12 mouse cellular contexts compared by ENCODE assay signal in genomic region chr2:38348660-38349420, GRCm38 (mm10). TPM values are rescaled to one million over a fixed set of nuclear protein-coding genes. Genes with fewer than 3 reads are reported as not detected.
DNase-seq lines count a peak whose midpoint lies in the region; ATAC-seq and TF ChIP-seq lines count a peak whose summit lies in the region.
"Had no signal": no experiment of that assay in that cellular context is flagged by ENCODE, and none has a peak within 500 bp of the region (broad histone marks: within the 10 kb centered on the region; RNA-seq: fewer than 3 reads in every experiment).

No protein-coding gene starts in this region.

- intact Hi-C loops in left cerebral cortex, postnatal 10 days (cut with DNase I): loop anchor here (10.0 kb wide), 1 partner anchor 204 kb away; no protein-coding TSS in a partner anchor

- TF ChIP-seq EP300 in liver, postnatal 0 days (IDR thresholded peaks at IDR 0.05; ENCODE audit: low read depth): no peak

- peaks cover 16% of the 10 kb centered on the region; the same call in 1 of the 2 replicates for H3K4me1 ChIP-seq in kidney, embryonic 14.5 days (ENCODE audit: control insufficient read depth, insufficient read depth, low read length)
- H3K4me1 ChIP-seq in embryonic facial prominence, embryonic 10.5 days: peaks cover 59% of the 10 kb centered on the region
- H3K4me1 ChIP-seq in forebrain, embryonic 16.5 days (replicated peaks; ENCODE audit: control insufficient read depth, insufficient read depth, low read length): peaks cover 61% of the 10 kb centered on the region
- H3K4me1 ChIP-seq in liver, postnatal 0 days (ENCODE audit: insufficient read depth): peaks cover 16% of the 10 kb centered on the region

- H3K27me3 ChIP-seq in kidney, embryonic 14.5 days (ENCODE audit: control insufficient read depth, insufficient read depth, low read length): peaks cover 99% of the 10 kb centered on the region
- H3K27me3 ChIP-seq in embryonic facial prominence, embryonic 10.5 days (replicated peaks; ENCODE audit: low read depth, poor library complexity, severe bottlenecking): peaks cover 100% of the 10 kb centered on the region
- H3K27me3 ChIP-seq in forebrain, embryonic 16.5 days (replicated peaks; ENCODE audit: control insufficient read depth, insufficient read depth, low read length): no peaks in the 10 kb centered on the region; the same call in none of the 2 replicates
- H3K27me3 ChIP-seq in liver, postnatal 0 days (ENCODE audit: insufficient read depth, low read length): peaks cover 100% of the 10 kb centered on the region

- H3K9ac ChIP-seq in kidney, embryonic 14.5 days (ENCODE audit: low read depth, low read length): no peak overlapping the region
- peak overlapping the region; percentile 92 for H3K9ac ChIP-seq in forebrain, embryonic 16.5 days (replicated peaks; ENCODE audit: low read depth, low read length)
- no peak overlapping the region for H3K9ac ChIP-seq in liver, postnatal 0 days (replicated peaks)
- H3K9ac ChIP-seq: lung, embryonic 14.5 days had no signal

- no peaks in the 10 kb centered on the region for H3K36me3 ChIP-seq in kidney, embryonic 14.5 days (ENCODE audit: control insufficient read depth, insufficient read depth, low read length)
- H3K36me3 ChIP-seq in embryonic facial prominence, embryonic 10.5 days (replicated peaks): no peaks in the 10 kb centered on the region
- H3K36me3 ChIP-seq in forebrain, embryonic 16.5 days (ENCODE audit: control insufficient read depth, insufficient read depth): no peaks in the 10 kb centered on the region
- no peaks in the 10 kb centered on the region for H3K36me3 ChIP-seq in liver, postnatal 0 days (replicated peaks; ENCODE audit: insufficient read depth, low read length)

- H3K27ac ChIP-seq in kidney, embryonic 14.5 days (ENCODE audit: low read depth, low read length): no peak overlapping the region
- peak overlapping the region; percentile 86 for H3K27ac ChIP-seq in embryonic facial prominence, embryonic 10.5 days (replicated peaks)
- H3K27ac ChIP-seq in forebrain, embryonic 16.5 days (ENCODE audit: low read length): peak overlapping the region; percentile 96
- no peak overlapping the region for H3K27ac ChIP-seq in liver, postnatal 0 days (ENCODE audit: low read depth)

- no peak for ATAC-seq in kidney, embryonic 14.5 days (ENCODE audit: low FRiP score, low TSS enrichment)
- no peak for ATAC-seq in forebrain, embryonic 16.5 days
- ATAC-seq in liver, postnatal 0 days: no peak

- peak; percentile 67 for DNase-seq in kidney, adult 11 months
- DNase-seq in embryonic facial prominence, embryonic 10.5 days (ENCODE audit: low spot score): peak; percentile 53
- no peak for DNase-seq in liver, postnatal 0 days
- DNase-seq in adrenal gland, adult 2 months: no peak
- DNase-seq in layer of hippocampus, adult 9-10 months (ENCODE audit: low spot score): no peak
- DNase-seq in left cerebral cortex, postnatal 10 days (ENCODE audit: extremely low spot score in 1 of 2, low spot score in 2 of 2): no peak
- DNase-seq: lung, embryonic 14.5 days had no signal

- H3K9me3 ChIP-seq in kidney, embryonic 14.5 days (ENCODE audit: control insufficient read depth, low read length): no peaks in the 10 kb centered on the region
- H3K9me3 ChIP-seq in embryonic facial prominence, embryonic 10.5 days: no peaks in the 10 kb centered on the region
- H3K9me3 ChIP-seq in forebrain, embryonic 16.5 days (ENCODE audit: control insufficient read depth, low read length): no peaks in the 10 kb centered on the region
- no peaks in the 10 kb centered on the region for H3K9me3 ChIP-seq in liver, postnatal 0 days (ENCODE audit: low read length)

- H3K4me2 ChIP-seq in kidney, embryonic 14.5 days (replicated peaks; ENCODE audit: low read depth, low read length): no peak overlapping the region
- H3K4me2 ChIP-seq in forebrain, embryonic 16.5 days (ENCODE audit: low read length): peak overlapping the region; percentile 94
- no peak overlapping the region; the same call in 1 of the 2 replicates for H3K4me2 ChIP-seq in liver, postnatal 0 days (ENCODE audit: low read depth, low read length)

- WGBS in kidney, embryonic 14.5 days: 1% methylated on average over 19 of the region's 19 CpGs
- WGBS in embryonic facial prominence, embryonic 10.5 days: 1% methylated on average over 19 of the region's 19 CpGs
- WGBS in forebrain, embryonic 16.5 days: 11% methylated on average over 19 of the region's 19 CpGs
- 4% methylated on average over 19 of the region's 19 CpGs for WGBS in liver, postnatal 0 days (ENCODE audit: insufficient replicate concordance)

- no peak for TF ChIP-seq CTCF in liver, postnatal 0 days (IDR thresholded peaks at IDR 0.05; ENCODE audit: low read depth)

- no peak overlapping the region for H3K4me3 ChIP-seq in kidney, embryonic 14.5 days (ENCODE audit: low read length)
- H3K4me3 ChIP-seq in embryonic facial prominence, embryonic 10.5 days: peak overlapping the region; percentile 59
- H3K4me3 ChIP-seq in forebrain, embryonic 16.5 days (replicated peaks; ENCODE audit: low read length): peak overlapping the region; percentile 54
- H3K4me3 ChIP-seq in liver, postnatal 0 days (ENCODE audit: low read depth, low read length): 0 out of 2 replicates have a peak overlapping the region, but pooled peaks have one; percentile 40

RNA-seq across cellular contexts. Expression of gene Lhx2, which starts 9.8 kb away (rescaled TPM):
- not detected in 2 replicates for polyA plus RNA-seq in kidney, embryonic 14.5 days (2014; fragmentation: Nextera tagmentation; extraction: Ambion mirVana)
- polyA plus RNA-seq in embryonic facial prominence, embryonic 10.5 days (2016; fragmentation: Nextera tagmentation; extraction: Ambion mirVana): 17.9 and 19.6 TPM in 2 replicates
- polyA plus RNA-seq in forebrain, embryonic 16.5 days (2015; fragmentation: Nextera tagmentation; extraction: Ambion mirVana): 69.7 and 90.4 TPM in 2 replicates
- 1.7 and 2.8 TPM in 2 replicates for polyA plus RNA-seq in liver, postnatal 0 days (2015; fragmentation: Nextera tagmentation; extraction: Ambion mirVana)
- total RNA-seq in adrenal gland, adult 2 months (2021): not detected
- polyA plus RNA-seq in adrenal gland, adult 2 months (2012; rRNA removed): 0.07 TPM in 1 of 2 replicates, not detected in the other
- total RNA-seq in left cerebral cortex, postnatal 10 days (2021): 10 to 100 TPM; 76.1 to 77.7 TPM
- total RNA-seq: heart, adult 18-20 months had no signal
- polyA plus RNA-seq: CD4-positive, CD25-positive, alpha-beta regulatory T cell, adult 4 months; large intestine, adult 2 months had no signal

Comparison
In these comparisons a context has a peak if more than half of its experiments do, and no peak if none do; other contexts are left out.
1. DNase-seq: peak in kidney, adult 11 months (single experiment) and embryonic facial prominence, embryonic 10.5 days (single experiment); none in liver, postnatal 0 days (single experiment), adrenal gland, adult 2 months (single experiment), layer of hippocampus, adult 9-10 months (single experiment) and left cerebral cortex, postnatal 10 days (0 of 2).
2. H3K27ac ChIP-seq: peak in embryonic facial prominence, embryonic 10.5 days (single experiment) and forebrain, embryonic 16.5 days (single experiment); none in kidney, embryonic 14.5 days (single experiment) and liver, postnatal 0 days (single experiment).